Mouse (Mus musculus) hindbrain, embryonic 13.5 days (tissue): Measurements from ENCODE around the gene Nhsl1. TPM values are rescaled to one million over a fixed set of nuclear protein-coding genes. Genes with fewer than 3 reads are reported as not detected.
"Not testable (repeated sequence)": the region's sequence is repeated elsewhere in the genome, so short reads cannot be mapped to it uniquely, and the experiment has no call there.

Experiments
- ATAC-seq: fragments of 200-750 bp; cut with Nextera tagmentation; 2 replicates; pipeline ENCODE4 v1.8.0; 2017; ENCODE audit warnings: moderate TSS enrichment; ENCODE audit not compliant: low FRiP score
- H3K27ac ChIP-seq: fragments of 300-500 bp; sonication (generic); 2 replicates; pipeline ENCODE4 v1.5.1; 2015; ENCODE audit warnings: inconsistent platforms, mild to moderate bottlenecking, moderate library complexity
- H3K27me3 ChIP-seq: fragments of 300-500 bp; sonication (generic); 2 replicates; pipeline ENCODE4 v1.6.1; 2015; ENCODE audit warnings: mild to moderate bottlenecking, inconsistent platforms
- H3K36me3 ChIP-seq: fragments of 300-500 bp; sonication (generic); 2 replicates; pipeline ENCODE4 v1.6.1; 2015; ENCODE audit warnings: mild to moderate bottlenecking, inconsistent platforms
- H3K4me1 ChIP-seq: fragments of 300-500 bp; sonication (generic); replicated peaks from 2 replicates; pipeline ENCODE4 v1.6.1; 2015; ENCODE audit warnings: inconsistent platforms
- H3K4me2 ChIP-seq: fragments of 300-500 bp; sonication (generic); 2 replicates; pipeline ENCODE4 v1.6.1; 2015; ENCODE audit warnings: inconsistent platforms, mild to moderate bottlenecking, moderate library complexity
- H3K4me3 ChIP-seq: fragments of 300-500 bp; sonication (generic); 2 replicates; pipeline ENCODE4 v1.5.1; 2015; ENCODE audit warnings: mild to moderate bottlenecking, inconsistent platforms
- H3K9ac ChIP-seq: fragments of 300-500 bp; sonication (generic); 2 replicates; pipeline ENCODE4 v1.6.1; 2015; ENCODE audit warnings: mild to moderate bottlenecking, inconsistent platforms
- H3K9me3 ChIP-seq: fragments of 300-500 bp; sonication (generic); 2 replicates; pipeline ENCODE4 v1.6.1; 2016; ENCODE audit warnings: inconsistent platforms
- WGBS: fragments of 180-500 bp; shearing (Covaris S2); methylation state at CpG from one replicate; pipeline ENCODE4 v1.1.7; 2015; 5-methylcytosine and 5-hydroxymethylcytosine counted together
- polyA plus RNA-seq: library from polyadenylated mRNA; unstranded; fragments of >200 nt; fragmentation: Nextera tagmentation; extraction: Ambion mirVana; gene quantifications from 2 replicates; pipeline ENCODE4 v1.2.1, GENCODE M21; 2015

The Nhsl1 gene
- polyA plus RNA-seq, 1 experiment from 2014 or later: 20.7 TPM

- Histone ChIP-seq H3K27ac (no peak overlapping the region), H3K9me3 (no peaks in the 10 kb centered on the region), H3K27me3 (no peaks in the 10 kb centered on the region), H3K4me3 (no peak overlapping the region), H3K9ac (no peak overlapping the region), H3K4me1 (peaks cover 28% of the 10 kb centered on the region), H3K4me2 (no peak overlapping the region), H3K36me3 (peaks cover 35% of the 10 kb centered on the region)
- ATAC-seq: no peak
- 86% methylated on average over 4 of the region's 4 CpGs for WGBS
Measured at GRCm38 (mm10) chr10:18530161-18530560, 211.4 kb downstream of the Nhsl1 start.

- Histone ChIP-seq H3K4me1 (peaks cover 9% of the 10 kb centered on the region; the same call in 1 of the 2 replicates), H3K4me2 (no peak overlapping the region), H3K27ac (no peak overlapping the region), H3K9me3 (no peaks in the 10 kb centered on the region), H3K9ac (no peak overlapping the region), H3K4me3 (no peak overlapping the region), H3K27me3 (no peaks in the 10 kb centered on the region), H3K36me3 (peaks cover 41% of the 10 kb centered on the region)
- WGBS: 67% methylated on average over 8 of the region's 8 CpGs
- ATAC-seq: no peak
Measured at GRCm38 (mm10) chr10:18532293-18532692, 213.5 kb downstream of the Nhsl1 start.

- no peak overlapping the region for H3K27ac ChIP-seq
- H3K27me3 ChIP-seq: no peaks in the 10 kb centered on the region
- no peak for ATAC-seq
- no peak overlapping the region for H3K9ac ChIP-seq
- H3K4me2 ChIP-seq: no peak overlapping the region
- H3K9me3 ChIP-seq: no peaks in the 10 kb centered on the region
- WGBS: 93% methylated on average over 2 of the region's 2 CpGs
- no peaks in the 10 kb centered on the region for H3K4me1 ChIP-seq
- H3K4me3 ChIP-seq: no peak overlapping the region
- H3K36me3 ChIP-seq: peaks cover 34% of the 10 kb centered on the region
Measured at GRCm38 (mm10) chr10:18536889-18537288, 218.1 kb downstream of the Nhsl1 start.

- H3K9me3 ChIP-seq: no peaks in the 10 kb centered on the region
- H3K36me3 ChIP-seq: no peaks in the 10 kb centered on the region
- 0 out of 2 replicates have a peak, but pooled peaks cover 3% of the 10 kb centered on the region for H3K27me3 ChIP-seq
- H3K4me3 ChIP-seq: peak overlapping the region; percentile 60
- H3K9ac ChIP-seq: peak overlapping the region; percentile 82
- WGBS: 9% methylated on average over 10 of the region's 13 CpGs
- peak; percentile 4; the same call in 1 of the 2 replicates for ATAC-seq
- H3K27ac ChIP-seq: no peak overlapping the region
- peak overlapping the region; percentile 81 for H3K4me2 ChIP-seq
- peaks cover 15% of the 10 kb centered on the region for H3K4me1 ChIP-seq
Measured at GRCm38 (mm10) chr10:18545309-18545708, 226.5 kb downstream of the Nhsl1 start.

- peak within 1 kb of the TSS; percentile 60 for H3K4me3 ChIP-seq
- under 1% methylated on average over 22 of the region's 22 CpGs for WGBS
- peak within 1 kb of the TSS; percentile 82 for H3K9ac ChIP-seq
- H3K36me3 ChIP-seq: no peaks in the 10 kb centered on the region
- H3K4me1 ChIP-seq: peaks cover 15% of the 10 kb centered on the region
- peak; percentile 92 for ATAC-seq
- peak within 1 kb of the TSS; percentile 81 for H3K4me2 ChIP-seq
- H3K9me3 ChIP-seq: no peaks in the 10 kb centered on the region
- 0 out of 2 replicates have a peak, but pooled peaks cover 3% of the 10 kb centered on the region for H3K27me3 ChIP-seq
- no peak within 1 kb of the TSS for H3K27ac ChIP-seq
Measured at GRCm38 (mm10) chr10:18545813-18546235, 227.0 kb downstream of the Nhsl1 start, which contains the start of gene Hebp2. TSS of gene Hebp2 (minus strand) at chr10:18546076.

GRCm38 (mm10) chr10:18547381-18547780 is 228.6 kb downstream of the Nhsl1 start:
- Histone ChIP-seq H3K9me3 (no peaks in the 10 kb centered on the region), H3K27me3 (0 out of 2 replicates have a peak, but pooled peaks cover 3% of the 10 kb centered on the region), H3K4me1 (peaks cover 15% of the 10 kb centered on the region), H3K27ac (no peak overlapping the region), H3K4me3 (no peak overlapping the region), H3K36me3 (no peaks in the 10 kb centered on the region), H3K9ac (no peak overlapping the region), H3K4me2 (no peak overlapping the region)
- ATAC-seq: no peak
- 90% methylated on average over 4 of the region's 4 CpGs for WGBS

GRCm38 (mm10) chr10:18549321-18550216 is 230.8 kb downstream of the Nhsl1 start:
- Histone ChIP-seq H3K4me3 (peak overlapping the region; percentile 42), H3K27me3 (0 out of 2 replicates have a peak, but pooled peaks cover 3% of the 10 kb centered on the region), H3K9me3 (no peaks in the 10 kb centered on the region), H3K4me1 (peaks cover 15% of the 10 kb centered on the region), H3K4me2 (peak overlapping the region; percentile 58), H3K36me3 (no peaks in the 10 kb centered on the region), H3K27ac (no peak overlapping the region), H3K9ac (peak overlapping the region; percentile 65)
- WGBS: 4% methylated on average over 35 of the region's 35 CpGs
- ATAC-seq: peak; percentile 54

- ATAC-seq, H3K4me2 ChIP-seq, H3K4me3 ChIP-seq, H3K36me3 ChIP-seq, H3K9ac ChIP-seq, H3K4me1 ChIP-seq, H3K27me3 ChIP-seq, H3K9me3 ChIP-seq, H3K27ac ChIP-seq: not testable (repeated sequence)
- WGBS: 91% methylated on average over 9 of the region's 9 CpGs
Measured at GRCm38 (mm10) chr10:18559076-18559475, 240.3 kb downstream of the Nhsl1 start.

- H3K4me1 ChIP-seq: no peaks in the 10 kb centered on the region
- no peak for ATAC-seq
- H3K4me3 ChIP-seq: no peak overlapping the region
- no peaks in the 10 kb centered on the region for H3K36me3 ChIP-seq
- no peaks in the 10 kb centered on the region for H3K9me3 ChIP-seq
- no peak overlapping the region for H3K4me2 ChIP-seq
- H3K27ac ChIP-seq: no peak overlapping the region
- H3K27me3 ChIP-seq: no peaks in the 10 kb centered on the region
- WGBS: 48% methylated on average over 5 of the region's 5 CpGs
- H3K9ac ChIP-seq: no peak overlapping the region
Measured at GRCm38 (mm10) chr10:18561445-18561844, 242.7 kb downstream of the Nhsl1 start.

- no peak overlapping the region for H3K4me2 ChIP-seq
- WGBS: 8% methylated on average over 4 of the region's 4 CpGs
- no peak overlapping the region for H3K27ac ChIP-seq
- no peaks in the 10 kb centered on the region for H3K4me1 ChIP-seq
- H3K9ac ChIP-seq: no peak overlapping the region
- 0 out of 2 replicates have a peak, but pooled peaks have one; percentile 59 for ATAC-seq
- H3K36me3 ChIP-seq: no peaks in the 10 kb centered on the region
- no peaks in the 10 kb centered on the region for H3K9me3 ChIP-seq
- no peaks in the 10 kb centered on the region for H3K27me3 ChIP-seq
- H3K4me3 ChIP-seq: no peak overlapping the region
Measured at GRCm38 (mm10) chr10:18562940-18563339, 244.2 kb downstream of the Nhsl1 start.

- Histone ChIP-seq H3K27ac (no peak overlapping the region), H3K36me3 (no peaks in the 10 kb centered on the region), H3K4me1 (no peaks in the 10 kb centered on the region), H3K27me3 (no peaks in the 10 kb centered on the region), H3K9ac (no peak overlapping the region), H3K9me3 (no peaks in the 10 kb centered on the region; the same call in 1 of the 2 replicates), H3K4me3 (no peak overlapping the region), H3K4me2 (no peak overlapping the region)
- 52% methylated on average over 2 of the region's 2 CpGs for WGBS
- no peak for ATAC-seq
Measured at GRCm38 (mm10) chr10:18572581-18572980, 253.8 kb downstream of the Nhsl1 start.
